Mouse (Mus musculus) Patski (cell line): ENCODE data around the gene Slc44a3. TPM values are rescaled to one million over a fixed set of nuclear protein-coding genes. Genes with fewer than 3 reads are reported as not detected.

Source experiments
- ATAC-seq: fragments of 100-300 bp; one replicate; pipeline ENCODE4 v1.8.0; 2021
- CTCF ChIA-PET: fragments of 350-600 bp; sonication (Branson Sonifier 250); formaldehyde crosslinking; loops from one replicate; lab custom pipeline; 2022; ENCODE audit warnings: inconsistent platforms; lab: Charles Lee
- POLR2A ChIA-PET: fragments of 350-600 bp; sonication (Branson Sonifier 250); formaldehyde crosslinking; loops from one replicate; lab custom pipeline; 2022; ENCODE audit warnings: antibody characterized with exemption, inconsistent platforms; lab: Charles Lee
- DNase-seq: peaks from one replicate; pipeline ENCODE4 v3.0.0-alpha.2; 2011; ENCODE audit warnings: low read depth, low spot score
- H3K27me3 ChIP-seq: fragments of 371-371 bp; one replicate; pipeline ENCODE4 v1.5.1; 2021
- CTCF ChIP-seq: fragments of 100-300 bp; IDR thresholded peaks from one replicate; pipeline ENCODE4 v1.5.1; 2021
- in situ Hi-C: fragments of 300-500 bp; cut with MboI; formaldehyde crosslinking; loops from 3 replicates; pipeline ENCODE4 v1.11.1; 2018; ENCODE audit warnings: low pct_unique_long_range_greater_than_20kb, mixed read lengths
- polyA plus RNA-seq: library from polyadenylated mRNA; unstranded; gene quantifications from one replicate; pipeline ENCODE4 v1.2.3, GENCODE M21; 2021

Slc44a3 gene
- polyA plus RNA-seq, 1 experiment from 2014 or later, result 0.24 TPM

- no peak for TF ChIP-seq CTCF
- POLR2A ChIA-PET, result interaction anchor here (0.8 kb wide), 1 partner anchor 37 kb away, joined by 4 read pairs; no protein-coding TSS in a partner anchor
- DNase-seq, result no peak
- CTCF ChIA-PET, result interaction anchor here (1.0 to 1.6 kb wide), 2 partner anchors 14 to 36 kb away, joined by 3 read pairs; no protein-coding TSS in a partner anchor
- ATAC-seq, result no peak
- H3K27me3 ChIP-seq, result no peaks in the 10 kb centered on the region
- in situ Hi-C loops, result no loop called here
Observed at GRCm38 (mm10) chr3:121411450-121411849, 120.8 kb downstream of the Slc44a3 start.

Other genes with a start within 250 kb of the Slc44a3 start
- gene Tmem56, start 249.3 kb downstream of the Slc44a3 start, polyA plus RNA-seq, result 0.10 TPM
- 53.5 TPM for gene Alg14, start 240.6 kb downstream of the Slc44a3 start, polyA plus RNA-seq
- gene Cnn3, start 105.9 kb downstream of the Slc44a3 start, polyA plus RNA-seq, result 770 TPM
- gene 4930432M17Rik, start 138.4 kb upstream of the Slc44a3 start, polyA plus RNA-seq, result not detected
- gene F3, start 191.1 kb upstream of the Slc44a3 start, polyA plus RNA-seq, result 164 TPM